In genomic region chr8:126845530-126846187, GRCm38 (mm10) we compare ENCODE assay signal across 14 mouse cellular contexts.
DNase-seq lines count a peak whose midpoint lies in the region; ATAC-seq and TF ChIP-seq lines count a peak whose summit lies in the region.
"Had no signal": no experiment of that assay in that cellular context is flagged by ENCODE, and none has a peak within 500 bp of the region (broad histone marks: within the 10 kb centered on the region; RNA-seq: fewer than 3 reads in every experiment).

No protein-coding gene starts in this region.

- ATAC-seq in CD4-positive, CD25-positive, alpha-beta regulatory T cell, adult 4 months = no peak
- ATAC-seq in liver, embryonic 16.5 days (ENCODE audit: low read depth) = no peak
- ATAC-seq in megakaryocyte, adult 5-6 weeks (ENCODE audit: poor library complexity, severe bottlenecking) = peak; percentile 7
- ATAC-seq in forebrain, embryonic 13.5 days = no peak

- TF ChIP-seq EP300 in CH12.LX (IDR thresholded peaks at IDR 0.05; ENCODE audit: low read length) = no peak; the same call in 1 of the 2 replicates

- dilution Hi-C loops in CH12.LX (cut with MboI; ENCODE audit: extremely low pct_ligation_motif_present, extremely low pct_unique_long_range_greater_than_20kb, low sequenced_read_pairs) = no loop called here

- no peaks in the 10 kb centered on the region for H3K9me3 ChIP-seq in liver, embryonic 16.5 days (replicated peaks; ENCODE audit: control insufficient read depth, low read length)
- H3K9me3 ChIP-seq in CH12.LX (replicated peaks; ENCODE audit: low read length) = no peaks in the 10 kb centered on the region
- H3K9me3 ChIP-seq in forebrain, embryonic 13.5 days (replicated peaks) = no peaks in the 10 kb centered on the region
- H3K9me3 ChIP-seq: forebrain, embryonic 12.5 days; hindbrain, embryonic 13.5 days; limb, embryonic 12.5 days had no signal

- H3K9ac ChIP-seq in liver, embryonic 16.5 days (ENCODE audit: low read depth, low read length) = no peak overlapping the region
- H3K9ac ChIP-seq in CH12.LX (ENCODE audit: insufficient read depth, low read depth) = no peak overlapping the region; the same call in 1 of the 2 replicates
- no peak overlapping the region for H3K9ac ChIP-seq in forebrain, embryonic 13.5 days
- H3K9ac ChIP-seq: hindbrain, embryonic 13.5 days; limb, embryonic 12.5 days had no signal

- H3K27me3 ChIP-seq in liver, embryonic 16.5 days (ENCODE audit: control insufficient read depth, insufficient read depth, low read depth, low read length) = no peaks in the 10 kb centered on the region
- no peaks in the 10 kb centered on the region for H3K27me3 ChIP-seq in CH12.LX (replicated peaks)
- no peaks in the 10 kb centered on the region for H3K27me3 ChIP-seq in forebrain, embryonic 13.5 days
- H3K27me3 ChIP-seq: forebrain, embryonic 12.5 days; hindbrain, embryonic 13.5 days; limb, embryonic 12.5 days had no signal

- in situ Hi-C loops in CH12.LX (cut with MboI; ENCODE audit: low pct_ligation_motif_present, low pct_unique_long_range_greater_than_20kb, low sequenced_read_pairs) = loop anchor here (5.0 kb wide), 3 partner anchors 37 to 348 kb away; no protein-coding TSS in a partner anchor

- no peak; the same call in 1 of the 2 replicates for TF ChIP-seq RAD21 in CH12.LX (IDR thresholded peaks at IDR 0.05; ENCODE audit: low read depth, low read length)

- 62% methylated on average over 14 of the region's 14 CpGs for WGBS in liver, embryonic 16.5 days (ENCODE audit: insufficient replicate concordance)
- 91% methylated on average over 14 of the region's 14 CpGs for WGBS in forebrain, embryonic 13.5 days

- H3K27ac ChIP-seq in liver, embryonic 16.5 days (ENCODE audit: low read length) = peak overlapping the region; percentile 44; the same call in 1 of the 2 replicates
- peak overlapping the region; percentile 97 for H3K27ac ChIP-seq in CH12.LX (ENCODE audit: insufficient read depth, low read depth)
- H3K27ac ChIP-seq in forebrain, embryonic 13.5 days = no peak overlapping the region
- H3K27ac ChIP-seq: forebrain, embryonic 12.5 days; hindbrain, embryonic 13.5 days; limb, embryonic 12.5 days had no signal

- no peak for TF ChIP-seq POLR2A in CH12.LX (IDR thresholded peaks at IDR 0.05; ENCODE audit: low read depth, low read length)

- H3K79me2 ChIP-seq in CH12.LX (replicated peaks; ENCODE audit: control insufficient read depth, extremely low read depth, insufficient read depth, poor library complexity, severe bottlenecking) = no peaks in the 10 kb centered on the region

- H3K4me3 ChIP-seq in liver, embryonic 16.5 days (ENCODE audit: low read depth, low read length) = no peak overlapping the region
- peak overlapping the region in 2 of 3 experiments; percentile 8 to 15 for H3K4me3 ChIP-seq in CH12.LX (replicated peaks in 1 of 3; ENCODE audit: low read depth in 2 of 3, low read length in 2 of 3, poor library complexity in 1 of 3)
- no peak overlapping the region for H3K4me3 ChIP-seq in forebrain, embryonic 13.5 days
- H3K4me3 ChIP-seq: forebrain, embryonic 12.5 days; hindbrain, embryonic 13.5 days; limb, embryonic 12.5 days had no signal

- peak; percentile 33 for DNase-seq in CD4-positive, CD25-positive, alpha-beta regulatory T cell, adult 2 months (ENCODE audit: low read depth, low spot score)
- DNase-seq in liver = no peak
- DNase-seq in CH12.LX (ENCODE audit: extremely low read depth) = peak; percentile 78
- no peak for DNase-seq in cerebellum, adult 9-11 months
- DNase-seq: cerebellum, postnatal 36 days; kidney, adult 9 months had no signal

- no peaks in the 10 kb centered on the region for H3K36me3 ChIP-seq in liver, embryonic 16.5 days (ENCODE audit: control insufficient read depth, insufficient read depth)
- peaks cover 0 to 17% of the 10 kb centered on the region in 2 experiments for H3K36me3 ChIP-seq in CH12.LX (replicated peaks in 1 of 2; ENCODE audit: control insufficient read depth in 1 of 2, insufficient read depth in 1 of 2, low read length in 1 of 2)
- H3K36me3 ChIP-seq in forebrain, embryonic 13.5 days (ENCODE audit: poor library complexity, severe bottlenecking) = no peaks in the 10 kb centered on the region
- H3K36me3 ChIP-seq: forebrain, embryonic 12.5 days; hindbrain, embryonic 13.5 days; limb, embryonic 12.5 days had no signal

- TF ChIP-seq CTCF in CH12.LX (conservative IDR thresholded peaks at IDR 0.05 in 1 of 2, IDR thresholded peaks at IDR 0.05 in 1 of 2; ENCODE audit: low read depth in 2 of 2, low read length in 2 of 2) = no peak

- H3K4me2 ChIP-seq in liver, embryonic 16.5 days (ENCODE audit: low read depth, low read length) = no peak overlapping the region
- no peak overlapping the region for H3K4me2 ChIP-seq in CH12.LX (ENCODE audit: insufficient read depth, low read depth, poor library complexity, severe bottlenecking)
- H3K4me2 ChIP-seq in forebrain, embryonic 13.5 days = no peak overlapping the region
- H3K4me2 ChIP-seq: forebrain, embryonic 12.5 days; heart, embryonic 11.5 days; hindbrain, embryonic 13.5 days; limb, embryonic 12.5 days had no signal

- peaks cover 36% of the 10 kb centered on the region for H3K4me1 ChIP-seq in liver, embryonic 16.5 days (ENCODE audit: control insufficient read depth, low read depth, low read length)
- H3K4me1 ChIP-seq in CH12.LX (ENCODE audit: control insufficient read depth in 1 of 2, insufficient read depth in 2 of 2) = peaks cover 65 to 91% of the 10 kb centered on the region in 2 experiments
- H3K4me1 ChIP-seq in forebrain, embryonic 13.5 days = peaks cover 5% of the 10 kb centered on the region; the same call in 1 of the 2 replicates

TF ChIP-seq in CH12.LX, 34 proteins besides CTCF, POLR2A, EP300 and RAD21:
- TF ChIP-seq ZC3H11A (IDR thresholded peaks at IDR 0.05; ENCODE audit: low read depth, low read length) (no peak), GABPA (IDR thresholded peaks at IDR 0.05; ENCODE audit: insufficient replicate concordance, low read depth, low read length) (no peak), KAT2A (IDR thresholded peaks at IDR 0.05; ENCODE audit: insufficient replicate concordance, low read length) (0 out of 2 replicates have a peak, but pooled peaks have one; percentile 5), TCF12 (IDR thresholded peaks at IDR 0.05; ENCODE audit: low read depth, low read length) (peak; percentile 53; the same call in 1 of the 2 replicates), MAX (IDR thresholded peaks at IDR 0.05; ENCODE audit: low read length) (peak; percentile 52), IRF4 (IDR thresholded peaks at IDR 0.05; ENCODE audit: low read depth, low read length) (peak; percentile 65), MAZ (IDR thresholded peaks at IDR 0.05; ENCODE audit: low read depth, low read length) (0 out of 2 replicates have a peak, but pooled peaks have one; percentile 14), BHLHE40 (IDR thresholded peaks at IDR 0.05; ENCODE audit: low read depth, low read length) (peak; percentile 91), ELF1 (IDR thresholded peaks at IDR 0.05; ENCODE audit: low read depth, low read length) (no peak; the same call in 1 of the 2 replicates), MXI1 (IDR thresholded peaks at IDR 0.05; ENCODE audit: low read depth, low read length) (peak; percentile 58; the same call in 1 of the 2 replicates), JUND (conservative IDR thresholded peaks at IDR 0.05; ENCODE audit: low read depth, low read length) (peak; percentile 38; the same call in 1 of the 2 replicates), CHD1 (IDR thresholded peaks at IDR 0.05; ENCODE audit: low read depth, low read length) (peak; percentile 45; the same call in 1 of the 2 replicates), UBTF (IDR thresholded peaks at IDR 0.05; ENCODE audit: low read depth, low read length) (0 out of 2 replicates have a peak, but pooled peaks have one; percentile 35), NRF1 (IDR thresholded peaks at IDR 0.05; ENCODE audit: low read depth, low read length) (peak; percentile 60; the same call in 1 of the 2 replicates), RCOR1 (conservative IDR thresholded peaks at IDR 0.05; ENCODE audit: low read depth, low read length) (peak; percentile 67; the same call in 1 of the 2 replicates), E2F4 (IDR thresholded peaks at IDR 0.05; ENCODE audit: insufficient replicate concordance, low read depth, low read length) (no peak), MEF2A (IDR thresholded peaks at IDR 0.05; ENCODE audit: borderline replicate concordance, low read depth, low read length) (peak; percentile 47; the same call in 1 of the 2 replicates), SIN3A (IDR thresholded peaks at IDR 0.05; ENCODE audit: low read length) (no peak; the same call in 1 of the 2 replicates), JUN (IDR thresholded peaks at IDR 0.05; ENCODE audit: insufficient read depth, low read depth, low read length) (peak; percentile 4; the same call in 1 of the 2 replicates), ZKSCAN1 (IDR thresholded peaks at IDR 0.05; ENCODE audit: borderline replicate concordance, low read depth, low read length) (no peak), MYC (IDR thresholded peaks at IDR 0.05; ENCODE audit: low read depth, low read length) (peak; percentile 47; the same call in 1 of the 2 replicates), CHD2 (IDR thresholded peaks at IDR 0.05; ENCODE audit: low read length) (peak; percentile 58; the same call in 1 of the 2 replicates), ETS1 (conservative IDR thresholded peaks at IDR 0.05; ENCODE audit: low read depth, low read length) (peak; percentile 93)

Comparison
In these comparisons a context has a peak if more than half of its experiments do, and no peak if none do; other contexts are left out.
1. DNase-seq: peak in CD4-positive, CD25-positive, alpha-beta regulatory T cell, adult 2 months (single experiment) and CH12.LX (single experiment); none in liver (single experiment) and cerebellum, adult 9-11 months (single experiment).
2. H3K4me3 ChIP-seq: peak in CH12.LX (2 of 3); none in liver, embryonic 16.5 days (single experiment) and forebrain, embryonic 13.5 days (single experiment).